Mouse (Mus musculus) E14TG2a.4 (cell line): Measurements from ENCODE around the gene 2310039H08Rik.

Experiments used
- CTCF ChIP-seq: conservative IDR thresholded peaks from 2 replicates; pipeline ENCODE4 v1.5.1; 2014; ENCODE audit warnings: low read length
- POU5F1 ChIP-seq: IDR thresholded peaks from 2 replicates; pipeline ENCODE4 v1.6.1; 2014; ENCODE audit warnings: low read length, borderline replicate concordance

- no peak for TF ChIP-seq CTCF
- TF ChIP-seq POU5F1: no peak
Measured at GRCm38 (mm10) chr17:46728904-46729318, 43.5 kb upstream of the 2310039H08Rik start, which contains the start of gene Gnmt.
